21 mouse cellular contexts compared by ENCODE assay signal in genomic region chr7:113518961-113519360, GRCm38 (mm10). TPM values are rescaled to one million over a fixed set of nuclear protein-coding genes. Genes with fewer than 3 reads are reported as not detected.
DNase-seq lines count a peak whose midpoint lies in the region; ATAC-seq lines count a peak whose summit lies in the region.
"Had no signal": no experiment of that assay in that cellular context is flagged by ENCODE, and none has a peak within 500 bp of the region (broad histone marks: within the 10 kb centered on the region; RNA-seq: fewer than 3 reads in every experiment).

No protein-coding gene starts in this region.

- H3K79me2 ChIP-seq in macrophage (ENCODE audit: inconsistent target) = peaks cover 97% of the 10 kb centered on the region

- ATAC-seq in frontal cortex, adult (ENCODE audit: low TSS enrichment) = no peak
- ATAC-seq in megakaryocyte-erythroid progenitor cell, adult 5-6 weeks (replicated peaks; ENCODE audit: low FRiP score, low TSS enrichment, poor library complexity, severe bottlenecking) = no peak
- ATAC-seq: forebrain, postnatal 0 days; inflammation-experienced regulatory T-cells, adult 6 months; intestine, postnatal 0 days had no signal

- H3K4me3 ChIP-seq in macrophage (ENCODE audit: inconsistent target) = no peak overlapping the region
- H3K4me3 ChIP-seq: embryonic facial prominence, embryonic 12.5 days; forebrain, embryonic 12.5 days; gastrocnemius, adult 2 months; heart, embryonic 13.5 days; hindbrain, embryonic 15.5 days had no signal

- peak overlapping the region; percentile 70 for H3K27ac ChIP-seq in macrophage
- H3K27ac ChIP-seq: embryonic facial prominence, embryonic 12.5 days; forebrain, embryonic 12.5 days; gastrocnemius, adult 2 months; heart, embryonic 13.5 days; hindbrain, embryonic 15.5 days had no signal

- no peaks in the 10 kb centered on the region for H3K36me3 ChIP-seq in macrophage (ENCODE audit: inconsistent target)
- H3K36me3 ChIP-seq: embryonic facial prominence, embryonic 12.5 days; forebrain, embryonic 12.5 days; heart, embryonic 13.5 days; hindbrain, embryonic 15.5 days had no signal

- 67% methylated on average over 2 of the region's 2 CpGs for WGBS in macrophage (ENCODE audit: missing documents)

- DNase-seq in 416B (ENCODE audit: low read depth) = peak; percentile 52
- peak; percentile 19 for DNase-seq in A20 (ENCODE audit: low read depth, low spot score)
- DNase-seq in adrenal gland, postnatal 25 days = peak; percentile 16
- DNase-seq: cerebellum, adult 11 months; cerebellum, adult 9-10 months; cerebellum, postnatal 25 days; forebrain, postnatal 0 days; gastrocnemius, adult 2 months; gastrocnemius, postnatal 36 days; heart, adult 11 months; heart, postnatal 36 days; kidney, adult 8-10 months had no signal

RNA-seq across cellular contexts. Expression of gene Far1, which starts 5.3 kb away (rescaled TPM):
- total RNA-seq in adrenal gland, postnatal 25 days (2021) = 53.8 and 56.3 TPM in 2 replicates
- 100 to 1,000 TPM; 112 to 344 (median 212) TPM for total RNA-seq in macrophage (2018; cell fraction: chromatin; rRNA removed)
- 10 to 100 TPM; 21.3 to 53.5 (median 37.9) TPM for total RNA-seq in macrophage (2018; cell fraction: cytosol; rRNA removed)
- total RNA-seq in macrophage (2018; cell fraction: nucleus; rRNA removed) = 100 to 1,000 TPM in 18 of 26 experiments, 10 to 100 TPM in 8; 61.4 to 282 (median 124) TPM
- 32.2 to 49.7 TPM (median 37.7 TPM) in 3 replicates for polyA plus RNA-seq in macrophage (2018)
- 93.3 and 99.3 TPM in 2 replicates for total RNA-seq in megakaryocyte-erythroid progenitor cell, adult 5-6 weeks (2014; fragmentation: Nextera tagmentation)
- total RNA-seq in megakaryocyte-erythroid progenitor cell, adult 5-6 weeks (2017) = 79.9 and 107 TPM in 2 replicates
